Mouse (Mus musculus): ENCODE measurements around the gene Lta.
A peak's percentile ranks its signal among the peaks of the same experiment; 100 is the strongest.

The Lta gene

GRCm38 (mm10) chr17:35213071-35213470 lies 7.9 kb upstream of the Lta start:
- no peak for DNase-seq (ENCODE audit: extremely low read depth, insufficient read length, low spot score)

GRCm38 (mm10) chr17:35210593-35210992 lies 5.4 kb upstream of the Lta start:
- no peak for DNase-seq (ENCODE audit: extremely low read depth, insufficient read length, low spot score)

- DNase-seq (ENCODE audit: extremely low read depth, insufficient read length, low spot score) = no peak
These were observed 4.8 kb upstream of the Lta start for GRCm38 (mm10) chr17:35209785-35210535.

- no peak for DNase-seq (ENCODE audit: extremely low read depth, insufficient read length, low spot score)
These were observed 224 bp upstream of the Lta start for GRCm38 (mm10) chr17:35205380-35205769.

- no peak for DNase-seq (ENCODE audit: extremely low read depth, insufficient read length, low spot score)
These were observed 2.7 kb downstream of the Lta start for GRCm38 (mm10) chr17:35202442-35202841.

- no peak for DNase-seq (ENCODE audit: extremely low read depth, insufficient read length, low spot score)
These were observed 3.4 kb downstream of the Lta start, which contains the start of gene Tnf for GRCm38 (mm10) chr17:35201787-35202186. Gene Tnf (minus strand): TSS chr17:35202007.

- no peak for DNase-seq (ENCODE audit: extremely low read depth, insufficient read length, low spot score)
These were observed 4.0 kb downstream of the Lta start for GRCm38 (mm10) chr17:35201128-35201527.

GRCm38 (mm10) chr17:35200398-35200797 lies 4.8 kb downstream of the Lta start:
- DNase-seq (ENCODE audit: extremely low read depth, insufficient read length, low spot score) = peak; percentile 40

GRCm38 (mm10) chr17:35198946-35199345 lies 6.2 kb downstream of the Lta start:
- no peak for DNase-seq (ENCODE audit: extremely low read depth, insufficient read length, low spot score)

- DNase-seq (ENCODE audit: extremely low read depth, insufficient read length, low spot score) = no peak
These were observed 7.1 kb downstream of the Lta start for GRCm38 (mm10) chr17:35198029-35198428.

GRCm38 (mm10) chr17:35197126-35197525 lies 8.0 kb downstream of the Lta start:
- DNase-seq (ENCODE audit: extremely low read depth, insufficient read length, low spot score) = no peak

- no peak for DNase-seq (ENCODE audit: extremely low read depth, insufficient read length, low spot score)
These were observed 8.9 kb downstream of the Lta start for GRCm38 (mm10) chr17:35196321-35196641.

- no peak for DNase-seq (ENCODE audit: extremely low read depth, insufficient read length, low spot score)
These were observed 9.4 kb downstream of the Lta start for GRCm38 (mm10) chr17:35195631-35196320.

GRCm38 (mm10) chr17:35194844-35195630 lies 10.1 kb downstream of the Lta start:
- DNase-seq (ENCODE audit: extremely low read depth, insufficient read length, low spot score) = no peak

- no peak for DNase-seq (ENCODE audit: extremely low read depth, insufficient read length, low spot score)
These were observed 11.0 kb downstream of the Lta start, which contains the start of gene Ltb for GRCm38 (mm10) chr17:35193881-35194843. Gene Ltb (plus strand): TSS chr17:35194439.

GRCm38 (mm10) chr17:35192924-35193323 lies 12.2 kb downstream of the Lta start:
- no peak for DNase-seq (ENCODE audit: extremely low read depth, insufficient read length, low spot score)

- no peak for DNase-seq (ENCODE audit: extremely low read depth, insufficient read length, low spot score)
These were observed 13.4 kb downstream of the Lta start for GRCm38 (mm10) chr17:35191723-35192122.

GRCm38 (mm10) chr17:35190096-35190495 lies 15.1 kb downstream of the Lta start:
- no peak for DNase-seq (ENCODE audit: extremely low read depth, insufficient read length, low spot score)

GRCm38 (mm10) chr17:35189186-35189585 lies 16.0 kb downstream of the Lta start:
- DNase-seq (ENCODE audit: extremely low read depth, insufficient read length, low spot score) = no peak

- DNase-seq (ENCODE audit: extremely low read depth, insufficient read length, low spot score) = no peak
These were observed 17.1 kb downstream of the Lta start, which contains the start of gene Lst1 for GRCm38 (mm10) chr17:35187959-35188610. Gene Lst1 (minus strand): TSS chr17:35188439.

Measured in 3134 (cell line).